Mouse (Mus musculus): ENCODE results near the gene Vmn1r166.
"Not testable (repeated sequence)": the region's sequence is repeated elsewhere in the genome, so short reads cannot be mapped to it uniquely, and the experiment has no call there.

The Vmn1r166 gene

DNA sequence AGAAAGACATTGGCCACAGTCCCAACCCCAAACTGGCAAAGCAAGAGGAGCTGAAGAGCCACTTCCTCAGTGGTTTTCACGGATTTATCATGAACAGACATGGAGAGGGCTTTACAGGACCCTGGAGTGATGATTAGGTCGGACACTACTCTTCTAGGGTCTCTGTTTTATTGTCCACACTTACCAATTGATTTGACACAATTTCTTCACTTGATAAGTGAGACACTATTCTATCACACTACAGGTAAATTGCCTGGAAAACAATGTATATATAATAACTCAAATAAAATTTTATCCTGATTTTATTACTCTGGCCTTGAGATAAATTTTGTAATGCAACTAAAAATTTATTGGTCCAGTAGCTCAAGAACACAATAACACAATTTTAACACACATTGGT lies at the start of gene Vmn1r166:
Gene Vmn1r166 (minus strand): TSS at position 101 of the 400 bp plus-strand sequence.
- not testable (repeated sequence) for DNase-seq (ENCODE audit: low spot score)

- DNase-seq (ENCODE audit: low spot score) = not testable (repeated sequence)
Measured at GRCm38 (mm10) chr7:23300892-23301291, 49.4 kb upstream of the Vmn1r166 start, which contains the start of gene Nlrp4e. TSS of gene Nlrp4e (plus strand) at chr7:23301192.

- DNase-seq (ENCODE audit: low spot score) = not testable (repeated sequence)
Measured at GRCm38 (mm10) chr7:23278800-23279199, 27.3 kb upstream of the Vmn1r166 start, which contains the start of gene Gm6902. TSS of gene Gm6902 (minus strand) at chr7:23278900.

DNA sequence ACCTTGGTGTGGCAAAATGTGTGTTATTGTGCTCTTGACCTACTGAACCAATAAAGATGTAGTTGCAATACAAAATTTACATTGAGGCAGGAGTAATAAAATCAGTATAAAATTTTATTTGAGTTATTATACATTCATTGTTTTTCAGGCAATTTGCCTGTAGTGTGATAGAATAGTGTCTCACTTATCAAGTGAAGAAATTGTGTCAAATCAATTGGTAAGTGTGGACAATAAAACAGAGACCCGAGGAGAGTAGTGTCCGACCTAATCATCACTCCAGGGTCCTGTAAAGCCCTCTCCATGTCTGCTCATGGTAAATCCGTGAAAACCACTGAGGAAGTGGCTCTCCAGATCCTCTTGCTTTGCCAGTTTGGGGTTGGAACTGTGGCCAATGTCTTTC lies 34.5 kb downstream of the Vmn1r166 start, which contains the start of gene Vmn1r165:
Gene Vmn1r165 (plus strand): TSS at position 301 of the 400 bp plus-strand sequence.
- DNase-seq (ENCODE audit: low spot score) = not testable (repeated sequence)

All from layer of hippocampus, adult 11-12 months (tissue).